Mouse (Mus musculus) hindbrain, embryonic 11.5 days (tissue): Measurements from ENCODE around the gene Xpnpep3. TPM values are rescaled to one million over a fixed set of nuclear protein-coding genes. Genes with fewer than 3 reads are reported as not detected.

ENCODE experiments used
- ATAC-seq: fragments of 200-750 bp; cut with Nextera tagmentation; 2 replicates; pipeline ENCODE4 v1.8.0; 2017; ENCODE audit warnings: mild to moderate bottlenecking, moderate TSS enrichment, moderate library complexity; ENCODE audit not compliant: low FRiP score
- DNase-seq: peaks from one replicate; pipeline ENCODE4 v3.0.0-alpha.2; 2015; ENCODE audit warnings: low spot score
- H3K27ac ChIP-seq: fragments of 300-500 bp; sonication (generic); 2 replicates; pipeline ENCODE4 v1.5.1; 2014; ENCODE audit warnings: mild to moderate bottlenecking, low read depth, low read length
- H3K27me3 ChIP-seq: fragments of 300-500 bp; sonication (generic); 2 replicates; pipeline ENCODE4 v1.6.1; 2014; ENCODE audit warnings: mild to moderate bottlenecking, low read length, moderate library complexity, mixed read lengths; ENCODE audit not compliant: control insufficient read depth, insufficient read depth
- H3K36me3 ChIP-seq: fragments of 300-500 bp; sonication (generic); 2 replicates; pipeline ENCODE4 v1.6.1; 2014; ENCODE audit warnings: mild to moderate bottlenecking, low read length, moderate library complexity, mixed read lengths; ENCODE audit not compliant: control insufficient read depth, insufficient read depth
- H3K4me1 ChIP-seq: fragments of 300-500 bp; sonication (generic); replicated peaks from 2 replicates; pipeline ENCODE4 v1.6.1; 2014; ENCODE audit warnings: low read length, mixed read lengths; ENCODE audit not compliant: control insufficient read depth, insufficient read depth
- H3K4me2 ChIP-seq: fragments of 300-500 bp; sonication (generic); replicated peaks from 2 replicates; pipeline ENCODE4 v1.6.1; 2014; ENCODE audit warnings: mild to moderate bottlenecking, low read depth, low read length
- H3K4me3 ChIP-seq: fragments of 300-500 bp; sonication (generic); 2 replicates; pipeline ENCODE4 v1.5.1; 2014; ENCODE audit warnings: low read depth, low read length
- H3K9ac ChIP-seq: fragments of 300-500 bp; sonication (generic); 2 replicates; pipeline ENCODE4 v1.6.1; 2014; ENCODE audit warnings: low read depth, low read length
- H3K9me3 ChIP-seq: fragments of 300-500 bp; sonication (generic); 2 replicates; pipeline ENCODE4 v1.6.1; 2016; ENCODE audit warnings: low read length; ENCODE audit not compliant: control insufficient read depth
- WGBS: fragments of 180-500 bp; shearing (Covaris S2); extraction: QIAGEN DNeasy Blood & Tissue Kit; methylation state at CpG from one replicate; pipeline ENCODE4 v1.1.7; 2014; 5-methylcytosine and 5-hydroxymethylcytosine counted together
- polyA plus RNA-seq: library from polyadenylated mRNA; unstranded; fragments of >200 nt; fragmentation: Nextera tagmentation; extraction: Ambion mirVana; gene quantifications from 2 replicates; pipeline ENCODE4 v1.2.1, GENCODE M21; 2014

Xpnpep3 gene
- polyA plus RNA-seq = 6.8 and 7.0 TPM in 2 replicates

DNA sequence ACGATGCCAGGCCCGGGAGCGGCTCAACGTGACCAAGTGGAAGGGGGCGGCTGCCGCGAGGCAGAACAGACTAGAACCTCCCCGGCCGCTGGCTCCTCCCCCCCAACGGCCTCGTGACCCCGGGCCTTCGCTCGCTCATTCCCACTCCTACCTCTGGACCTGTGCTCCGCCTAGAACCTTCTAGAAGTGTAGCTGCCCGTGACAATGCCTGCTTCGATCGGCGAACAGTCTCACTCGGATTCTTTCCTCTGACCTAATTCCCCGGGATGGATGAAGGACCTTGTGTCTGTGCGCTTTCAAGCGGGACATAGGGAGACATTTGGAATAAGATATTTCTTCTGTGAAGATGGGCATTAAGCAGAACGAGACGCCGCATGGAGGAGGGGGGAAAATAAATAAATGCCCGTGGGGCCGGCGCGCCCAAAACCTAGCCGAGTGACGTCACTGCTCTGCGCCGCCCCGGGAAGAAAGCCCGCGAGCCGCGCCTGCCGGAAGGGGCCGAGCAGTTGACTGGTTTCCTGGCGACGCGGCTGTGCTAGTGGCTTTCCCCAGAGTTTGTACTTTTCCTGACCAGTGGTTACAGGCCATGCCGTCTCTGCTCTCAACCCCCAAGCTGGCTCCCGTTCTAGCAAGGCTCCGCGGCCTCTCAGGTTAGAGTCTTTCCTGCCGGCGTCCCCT, at the start of gene Xpnpep3, which contains the start of gene St13:
Xpnpep3 (plus strand) TSS at position 501 of the 678 bp plus-strand sequence.
St13 (minus strand) TSS at position 440 of the 678 bp plus-strand sequence.
- WGBS = under 1% methylated on average over 50 of the region's 50 CpGs
- peak within 1 kb of the TSS; percentile 91 for H3K9ac ChIP-seq
- ATAC-seq = peak; percentile 99
- no peaks in the 10 kb centered on the region for H3K9me3 ChIP-seq
- peak; percentile 96 for DNase-seq
- peak within 1 kb of the TSS; percentile 92 for H3K4me3 ChIP-seq
- no peaks in the 10 kb centered on the region for H3K27me3 ChIP-seq
- H3K27ac ChIP-seq = peak within 1 kb of the TSS; percentile 88
- H3K36me3 ChIP-seq = no peaks in the 10 kb centered on the region
- no peaks in the 10 kb centered on the region; the same call in 1 of the 2 replicates for H3K4me1 ChIP-seq
- peak within 1 kb of the TSS; percentile 88 for H3K4me2 ChIP-seq

- H3K9ac ChIP-seq = no peak overlapping the region
- H3K4me2 ChIP-seq = no peak overlapping the region
- no peaks in the 10 kb centered on the region for H3K36me3 ChIP-seq
- DNase-seq (no peak), ATAC-seq (no peak)
- no peaks in the 10 kb centered on the region for H3K9me3 ChIP-seq
- 86% methylated on average over 1 of the region's 1 CpGs for WGBS
- no peaks in the 10 kb centered on the region for H3K27me3 ChIP-seq
- no peak overlapping the region for H3K27ac ChIP-seq
- no peaks in the 10 kb centered on the region for H3K4me1 ChIP-seq
- H3K4me3 ChIP-seq = no peak overlapping the region
Measured at GRCm38 (mm10) chr15:81350401-81350800, 49.5 kb upstream of the Xpnpep3 start.

- no peaks in the 10 kb centered on the region for H3K36me3 ChIP-seq
- H3K4me1 ChIP-seq = no peaks in the 10 kb centered on the region
- H3K9me3 ChIP-seq = no peaks in the 10 kb centered on the region
- DNase-seq = no peak
- no peak overlapping the region for H3K27ac ChIP-seq
- 67% methylated on average over 1 of the region's 1 CpGs for WGBS
- no peak for ATAC-seq
- no peak overlapping the region for H3K9ac ChIP-seq
- H3K4me3 ChIP-seq = no peak overlapping the region
- H3K4me2 ChIP-seq = no peak overlapping the region
- H3K27me3 ChIP-seq = no peaks in the 10 kb centered on the region
Measured at GRCm38 (mm10) chr15:81352638-81353037, 47.3 kb upstream of the Xpnpep3 start.

GRCm38 (mm10) chr15:81355146-81355761, 44.7 kb upstream of the Xpnpep3 start:
- Histone ChIP-seq H3K9ac (no peak overlapping the region), H3K4me3 (no peak overlapping the region), H3K9me3 (no peaks in the 10 kb centered on the region), H3K36me3 (no peaks in the 10 kb centered on the region), H3K27ac (no peak overlapping the region), H3K4me1 (no peaks in the 10 kb centered on the region; the same call in 1 of the 2 replicates), H3K4me2 (no peak overlapping the region), H3K27me3 (no peaks in the 10 kb centered on the region)
- peak; percentile 71 for DNase-seq
- 57% methylated on average over 3 of the region's 3 CpGs for WGBS
- ATAC-seq = no peak

DNA sequence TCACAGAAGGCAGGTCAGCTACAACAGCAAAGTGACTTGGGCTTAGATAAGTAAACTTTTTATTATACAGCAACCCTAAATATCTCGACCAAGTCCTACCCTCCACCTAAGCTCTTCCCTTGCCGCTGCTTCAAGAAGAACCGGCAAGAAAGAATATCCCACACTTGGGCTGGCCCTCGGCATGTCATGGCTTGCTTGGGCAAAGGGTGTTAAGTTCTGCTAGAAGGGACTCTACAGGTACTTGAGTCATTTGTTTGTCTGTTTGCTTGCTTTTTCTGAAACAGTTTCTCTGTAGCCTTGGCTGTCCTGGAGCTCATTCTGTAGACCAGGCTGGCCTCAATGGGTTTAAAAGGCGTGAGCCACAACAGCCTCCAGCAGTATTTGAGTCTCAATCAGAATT, 43.0 kb upstream of the Xpnpep3 start:
- no peak overlapping the region for H3K4me3 ChIP-seq
- H3K27me3 ChIP-seq = no peaks in the 10 kb centered on the region
- H3K36me3 ChIP-seq = no peaks in the 10 kb centered on the region
- H3K9me3 ChIP-seq = no peaks in the 10 kb centered on the region
- DNase-seq (no peak), ATAC-seq (no peak)
- no peak overlapping the region for H3K27ac ChIP-seq
- H3K4me2 ChIP-seq = no peak overlapping the region
- WGBS = 48% methylated on average over 5 of the region's 5 CpGs
- H3K4me1 ChIP-seq = no peaks in the 10 kb centered on the region; the same call in 1 of the 2 replicates
- no peak overlapping the region for H3K9ac ChIP-seq

DNA sequence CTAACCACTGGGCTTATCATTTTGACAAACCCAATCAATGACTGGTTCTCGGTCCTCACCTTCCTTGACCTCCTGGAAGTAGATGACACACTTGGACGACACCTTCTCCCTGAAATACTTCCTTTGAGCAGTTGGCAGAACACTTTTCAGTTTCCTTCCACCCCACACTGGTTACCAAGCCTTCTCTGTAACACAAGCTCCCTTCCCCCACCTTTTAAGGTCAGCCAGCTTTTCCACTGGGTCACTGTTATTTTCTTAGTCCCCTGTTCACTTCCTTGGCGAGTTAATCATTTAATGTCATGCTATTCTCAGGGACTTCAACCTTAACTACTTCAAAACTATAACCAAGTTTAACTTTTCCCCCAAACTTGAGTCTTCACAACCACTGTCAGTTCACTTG, 41.0 kb upstream of the Xpnpep3 start:
- 88% methylated on average over 3 of the region's 3 CpGs for WGBS
- H3K9ac ChIP-seq = no peak overlapping the region

GRCm38 (mm10) chr15:81359421-81359820, 40.5 kb upstream of the Xpnpep3 start:
- no peak overlapping the region for H3K4me3 ChIP-seq

More for the DNA sequence above, 41.0 kb upstream of the Xpnpep3 start:
- no peak for ATAC-seq
- no peaks in the 10 kb centered on the region for H3K27me3 ChIP-seq
- H3K4me2 ChIP-seq = no peak overlapping the region
- no peaks in the 10 kb centered on the region for H3K9me3 ChIP-seq
- no peak overlapping the region for H3K4me3 ChIP-seq
- H3K27ac ChIP-seq = no peak overlapping the region
- H3K4me1 ChIP-seq = no peaks in the 10 kb centered on the region; the same call in 1 of the 2 replicates
- no peaks in the 10 kb centered on the region for H3K36me3 ChIP-seq
- no peak for DNase-seq

GRCm38 (mm10) chr15:81360345-81361021, 39.5 kb upstream of the Xpnpep3 start, which contains the start of gene Slc25a17:
Gene Slc25a17, minus strand, starts transcription at chr15:81360812.
- H3K36me3 ChIP-seq = no peaks in the 10 kb centered on the region
- peak within 1 kb of the TSS; percentile 56; the same call in 1 of the 2 replicates for H3K27ac ChIP-seq
- peak within 1 kb of the TSS; percentile 65 for H3K4me3 ChIP-seq
- H3K4me1 ChIP-seq = no peaks in the 10 kb centered on the region; the same call in 1 of the 2 replicates
- H3K9ac ChIP-seq = peak within 1 kb of the TSS; percentile 77
- ATAC-seq (peak; percentile 99), DNase-seq (peak; percentile 95)
- peak within 1 kb of the TSS; percentile 74 for H3K4me2 ChIP-seq
- no peaks in the 10 kb centered on the region for H3K9me3 ChIP-seq
- H3K27me3 ChIP-seq = no peaks in the 10 kb centered on the region
- WGBS = 1% methylated on average over 30 of the region's 30 CpGs

More at GRCm38 (mm10) chr15:81359421-81359820, 40.5 kb upstream of the Xpnpep3 start:
- Histone ChIP-seq H3K27ac (no peak overlapping the region), H3K27me3 (no peaks in the 10 kb centered on the region), H3K36me3 (no peaks in the 10 kb centered on the region), H3K9ac (no peak overlapping the region), H3K4me2 (no peak overlapping the region), H3K4me1 (no peaks in the 10 kb centered on the region; the same call in 1 of the 2 replicates), H3K9me3 (no peaks in the 10 kb centered on the region)
- 89% methylated on average over 5 of the region's 5 CpGs for WGBS
- DNase-seq (no peak), ATAC-seq (no peak)
